Mouse (Mus musculus) stomach, embryonic 15.5 days (tissue): Measurements from ENCODE around the gene Plekhg3. TPM values are rescaled to one million over a fixed set of nuclear protein-coding genes. Genes with fewer than 3 reads are reported as not detected.
A peak's percentile ranks its signal among the peaks of the same experiment; 100 is the strongest.

Experiments used
- ATAC-seq: fragments of 200-750 bp; cut with Nextera tagmentation; 2 replicates; pipeline ENCODE4 v1.8.0; 2017; ENCODE audit warnings: low read depth, moderate number of reproducible peaks, moderate TSS enrichment; ENCODE audit not compliant: insufficient read depth, low FRiP score
- H3K27ac ChIP-seq: fragments of 300-500 bp; sonication (generic); 2 replicates; pipeline ENCODE4 v1.5.1; 2015; ENCODE audit warnings: mild to moderate bottlenecking, inconsistent platforms
- H3K27me3 ChIP-seq: fragments of 300-500 bp; sonication (generic); replicated peaks from 2 replicates; pipeline ENCODE4 v1.6.1; 2015; ENCODE audit warnings: inconsistent platforms
- H3K36me3 ChIP-seq: fragments of 300-500 bp; sonication (generic); 2 replicates; pipeline ENCODE4 v1.6.1; 2015; ENCODE audit warnings: inconsistent platforms
- H3K4me1 ChIP-seq: fragments of 300-500 bp; sonication (generic); 2 replicates; pipeline ENCODE4 v1.6.1; 2015; ENCODE audit warnings: inconsistent platforms
- H3K4me2 ChIP-seq: fragments of 300-500 bp; sonication (generic); 2 replicates; pipeline ENCODE4 v1.6.1; 2015; ENCODE audit warnings: mild to moderate bottlenecking, inconsistent platforms
- H3K4me3 ChIP-seq: fragments of 300-500 bp; sonication (generic); replicated peaks from 2 replicates; pipeline ENCODE4 v1.5.1; 2015; ENCODE audit warnings: inconsistent platforms
- H3K9ac ChIP-seq: fragments of 300-500 bp; sonication (generic); 2 replicates; pipeline ENCODE4 v1.6.1; 2015; ENCODE audit warnings: inconsistent platforms
- H3K9me3 ChIP-seq: fragments of 300-500 bp; sonication (generic); 2 replicates; pipeline ENCODE4 v1.6.1; 2016; ENCODE audit warnings: inconsistent platforms
- WGBS: fragments of 180-500 bp; shearing (Covaris S2); methylation state at CpG from one replicate; pipeline ENCODE4 v1.1.7; 2015; 5-methylcytosine and 5-hydroxymethylcytosine counted together
- polyA plus RNA-seq: library from polyadenylated mRNA; unstranded; fragments of >200 nt; fragmentation: Nextera tagmentation; extraction: Ambion mirVana; gene quantifications from 2 replicates; pipeline ENCODE4 v1.2.1, GENCODE M21; 2015

The Plekhg3 gene
- polyA plus RNA-seq, 1 experiment from 2014 or later: 11.5 TPM

- no peak for ATAC-seq
- Histone ChIP-seq H3K4me2 (peak overlapping the region; percentile 3; the same call in 1 of the 2 replicates), H3K27ac (peak overlapping the region; percentile 62; the same call in 1 of the 2 replicates), H3K27me3 (no peaks in the 10 kb centered on the region), H3K36me3 (no peaks in the 10 kb centered on the region), H3K9ac (no peak overlapping the region), H3K4me3 (no peak overlapping the region), H3K4me1 (peaks cover 33% of the 10 kb centered on the region), H3K9me3 (no peaks in the 10 kb centered on the region)
- 32% methylated on average over 8 of the region's 8 CpGs for WGBS
Observed at GRCm38 (mm10) chr12:76541475-76541874, 10.8 kb downstream of the Plekhg3 start.

- H3K4me1 ChIP-seq: peaks cover 33% of the 10 kb centered on the region
- H3K4me3 ChIP-seq: no peak overlapping the region
- ATAC-seq: no peak
- no peaks in the 10 kb centered on the region for H3K27me3 ChIP-seq
- H3K9ac ChIP-seq: no peak overlapping the region
- H3K36me3 ChIP-seq: no peaks in the 10 kb centered on the region
- H3K9me3 ChIP-seq: no peaks in the 10 kb centered on the region
- H3K4me2 ChIP-seq: peak overlapping the region; percentile 3; the same call in 1 of the 2 replicates
- peak overlapping the region; percentile 62; the same call in 1 of the 2 replicates for H3K27ac ChIP-seq
- 68% methylated on average over 6 of the region's 6 CpGs for WGBS
Observed at GRCm38 (mm10) chr12:76541879-76542278, 11.2 kb downstream of the Plekhg3 start.

- ATAC-seq: no peak
- peaks cover 42% of the 10 kb centered on the region for H3K4me1 ChIP-seq
- H3K4me2 ChIP-seq: peak overlapping the region; percentile 49
- H3K9me3 ChIP-seq: no peaks in the 10 kb centered on the region
- H3K36me3 ChIP-seq: no peaks in the 10 kb centered on the region
- H3K4me3 ChIP-seq: peak overlapping the region; percentile 31; the same call in 1 of the 2 replicates
- H3K27me3 ChIP-seq: no peaks in the 10 kb centered on the region
- H3K9ac ChIP-seq: no peak overlapping the region
- 51% methylated on average over 15 of the region's 15 CpGs for WGBS
- H3K27ac ChIP-seq: peak overlapping the region; percentile 95
Observed at GRCm38 (mm10) chr12:76545786-76546370, 15.2 kb downstream of the Plekhg3 start.

- Histone ChIP-seq H3K4me1 (peaks cover 35% of the 10 kb centered on the region), H3K9ac (0 out of 2 replicates have a peak overlapping the region, but pooled peaks have one; percentile 2), H3K4me3 (peak overlapping the region; percentile 31), H3K36me3 (no peaks in the 10 kb centered on the region), H3K27me3 (no peaks in the 10 kb centered on the region), H3K9me3 (no peaks in the 10 kb centered on the region), H3K4me2 (peak overlapping the region; percentile 49), H3K27ac (peak overlapping the region; percentile 95)
- ATAC-seq: no peak
- 20% methylated on average over 28 of the region's 28 CpGs for WGBS
Observed at GRCm38 (mm10) chr12:76546383-76547276, 15.9 kb downstream of the Plekhg3 start.

- ATAC-seq: peak; percentile 83
- Histone ChIP-seq H3K27ac (peak overlapping the region; percentile 95), H3K9me3 (no peaks in the 10 kb centered on the region), H3K9ac (no peak overlapping the region), H3K36me3 (no peaks in the 10 kb centered on the region), H3K4me3 (peak overlapping the region; percentile 31), H3K4me1 (peaks cover 44% of the 10 kb centered on the region), H3K27me3 (no peaks in the 10 kb centered on the region), H3K4me2 (peak overlapping the region; percentile 49)
- WGBS: 36% methylated on average over 13 of the region's 13 CpGs
Observed at GRCm38 (mm10) chr12:76547409-76548081, 16.9 kb downstream of the Plekhg3 start.

GRCm38 (mm10) chr12:76548082-76548423, 17.4 kb downstream of the Plekhg3 start:
- H3K36me3 ChIP-seq: no peaks in the 10 kb centered on the region
- H3K4me1 ChIP-seq: peaks cover 46% of the 10 kb centered on the region
- no peaks in the 10 kb centered on the region for H3K27me3 ChIP-seq
- no peak overlapping the region for H3K9ac ChIP-seq
- no peaks in the 10 kb centered on the region for H3K9me3 ChIP-seq
- H3K4me2 ChIP-seq: peak overlapping the region; percentile 49
- 28% methylated on average over 7 of the region's 7 CpGs for WGBS
- ATAC-seq: no peak
- no peak overlapping the region; the same call in 1 of the 2 replicates for H3K4me3 ChIP-seq
- H3K27ac ChIP-seq: peak overlapping the region; percentile 95

- H3K36me3 ChIP-seq: no peaks in the 10 kb centered on the region
- H3K9me3 ChIP-seq: no peaks in the 10 kb centered on the region
- no peak overlapping the region for H3K9ac ChIP-seq
- 61% methylated on average over 3 of the region's 3 CpGs for WGBS
- H3K4me2 ChIP-seq: no peak overlapping the region
- no peaks in the 10 kb centered on the region for H3K27me3 ChIP-seq
- H3K4me1 ChIP-seq: peaks cover 56% of the 10 kb centered on the region
- ATAC-seq: no peak
- 0 out of 2 replicates have a peak overlapping the region, but pooled peaks have one; percentile 95 for H3K27ac ChIP-seq
- no peak overlapping the region for H3K4me3 ChIP-seq
Observed at GRCm38 (mm10) chr12:76549203-76549602, 18.5 kb downstream of the Plekhg3 start.

GRCm38 (mm10) chr12:76552321-76552720, 21.6 kb downstream of the Plekhg3 start:
- H3K27me3 ChIP-seq: no peaks in the 10 kb centered on the region
- no peaks in the 10 kb centered on the region for H3K9me3 ChIP-seq
- peak overlapping the region; percentile 82 for H3K27ac ChIP-seq
- H3K4me2 ChIP-seq: no peak overlapping the region
- WGBS: 22% methylated on average over 8 of the region's 8 CpGs
- H3K9ac ChIP-seq: no peak overlapping the region
- H3K4me3 ChIP-seq: no peak overlapping the region
- H3K36me3 ChIP-seq: no peaks in the 10 kb centered on the region
- ATAC-seq: peak; percentile 69
- peaks cover 64% of the 10 kb centered on the region for H3K4me1 ChIP-seq

GRCm38 (mm10) chr12:76552958-76553357, 22.3 kb downstream of the Plekhg3 start:
- no peaks in the 10 kb centered on the region for H3K36me3 ChIP-seq
- H3K4me1 ChIP-seq: peaks cover 61% of the 10 kb centered on the region
- no peaks in the 10 kb centered on the region for H3K9me3 ChIP-seq
- no peak overlapping the region for H3K9ac ChIP-seq
- 71% methylated on average over 4 of the region's 4 CpGs for WGBS
- no peak for ATAC-seq
- H3K27me3 ChIP-seq: no peaks in the 10 kb centered on the region
- H3K4me3 ChIP-seq: no peak overlapping the region
- peak overlapping the region; percentile 82; the same call in 1 of the 2 replicates for H3K27ac ChIP-seq
- H3K4me2 ChIP-seq: no peak overlapping the region

- no peak for ATAC-seq
- H3K4me2 ChIP-seq: no peak overlapping the region
Observed at GRCm38 (mm10) chr12:76553917-76554316, 23.2 kb downstream of the Plekhg3 start.

GRCm38 (mm10) chr12:76554392-76554791, 23.7 kb downstream of the Plekhg3 start:
- ATAC-seq: no peak
- Histone ChIP-seq H3K9ac (no peak overlapping the region), H3K4me3 (no peak overlapping the region), H3K36me3 (no peaks in the 10 kb centered on the region), H3K4me1 (peaks cover 50% of the 10 kb centered on the region), H3K4me2 (no peak overlapping the region), H3K9me3 (no peaks in the 10 kb centered on the region), H3K27me3 (no peaks in the 10 kb centered on the region), H3K27ac (peak overlapping the region; percentile 35; the same call in 1 of the 2 replicates)
- 72% methylated on average over 3 of the region's 3 CpGs for WGBS

More at GRCm38 (mm10) chr12:76553917-76554316, 23.2 kb downstream of the Plekhg3 start:
- WGBS: 61% methylated on average over 7 of the region's 7 CpGs
- peaks cover 54% of the 10 kb centered on the region for H3K4me1 ChIP-seq
- H3K4me3 ChIP-seq: no peak overlapping the region
- H3K9ac ChIP-seq: no peak overlapping the region
- H3K27ac ChIP-seq: peak overlapping the region; percentile 21; the same call in 1 of the 2 replicates
- no peaks in the 10 kb centered on the region for H3K27me3 ChIP-seq
- no peaks in the 10 kb centered on the region for H3K9me3 ChIP-seq
- H3K36me3 ChIP-seq: no peaks in the 10 kb centered on the region
